Mouse (Mus musculus) small intestine, adult 2 months (tissue): Measurements from ENCODE around the gene Kcnd1. TPM values are rescaled to one million over a fixed set of nuclear protein-coding genes. Genes with fewer than 3 reads are reported as not detected.
"Not testable (repeated sequence)": the region's sequence is repeated elsewhere in the genome, so short reads cannot be mapped to it uniquely, and the experiment has no call there.

Experiments
- H3K27ac ChIP-seq: fragments of 200-500 bp; 2 replicates; pipeline ENCODE4 v1.5.1; 2012; ENCODE audit warnings: low read depth, low read length, control low read depth, inconsistent platforms; ENCODE audit not compliant: insufficient read depth
- H3K27me3 ChIP-seq: fragments of 200-500 bp; 2 replicates; pipeline ENCODE4 v1.6.1; 2012; ENCODE audit warnings: mild to moderate bottlenecking, moderate library complexity, low read length, inconsistent platforms; ENCODE audit not compliant: control insufficient read depth, insufficient read depth
- H3K36me3 ChIP-seq: fragments of 200-500 bp; 2 replicates; pipeline ENCODE4 v1.6.1; 2012; ENCODE audit warnings: mild to moderate bottlenecking, low read length, control low read depth, inconsistent platforms; ENCODE audit not compliant: control insufficient read depth, insufficient read depth
- H3K4me1 ChIP-seq: fragments of 200-500 bp; 2 replicates; pipeline ENCODE4 v1.6.1; 2012; ENCODE audit warnings: low read length, inconsistent platforms, mixed read lengths; ENCODE audit not compliant: control insufficient read depth, insufficient read depth, insufficient read length
- H3K4me3 ChIP-seq: fragments of 200-500 bp; 2 replicates; pipeline ENCODE4 v1.5.1; 2012; ENCODE audit warnings: low read depth, mild to moderate bottlenecking, control low read depth, inconsistent platforms, low read length, moderate library complexity
- CTCF ChIP-seq: fragments of 200-500 bp; IDR thresholded peaks from 2 replicates; pipeline ENCODE4 v1.5.1; 2012; ENCODE audit warnings: low read depth, mild to moderate bottlenecking, control low read depth, inconsistent platforms, low read length, moderate library complexity, mixed read lengths; ENCODE audit not compliant: insufficient replicate concordance, insufficient read length; ENCODE audit errors: extremely low read depth
- POLR2A ChIP-seq: fragments of 200-500 bp; IDR thresholded peaks from 2 replicates; pipeline ENCODE4 v1.6.1; 2012; ENCODE audit warnings: low read depth, mild to moderate bottlenecking, control low read depth, inconsistent platforms, low read length, moderate library complexity
- WGBS: fragments of 180-500 bp; shearing (Covaris S2); methylation state at CpG from one replicate; pipeline ENCODE4 v1.1.7; 2018; 5-methylcytosine and 5-hydroxymethylcytosine counted together
- polyA plus RNA-seq: library from polyadenylated mRNA; depleted of rRNA; stranded (reverse); fragments of >200 nt; gene quantifications from 2 replicates; pipeline ENCODE4 v1.2.3, GENCODE M21; 2012

Gene Kcnd1
- polyA plus RNA-seq, 1 experiment, result 1.3 TPM

DNA sequence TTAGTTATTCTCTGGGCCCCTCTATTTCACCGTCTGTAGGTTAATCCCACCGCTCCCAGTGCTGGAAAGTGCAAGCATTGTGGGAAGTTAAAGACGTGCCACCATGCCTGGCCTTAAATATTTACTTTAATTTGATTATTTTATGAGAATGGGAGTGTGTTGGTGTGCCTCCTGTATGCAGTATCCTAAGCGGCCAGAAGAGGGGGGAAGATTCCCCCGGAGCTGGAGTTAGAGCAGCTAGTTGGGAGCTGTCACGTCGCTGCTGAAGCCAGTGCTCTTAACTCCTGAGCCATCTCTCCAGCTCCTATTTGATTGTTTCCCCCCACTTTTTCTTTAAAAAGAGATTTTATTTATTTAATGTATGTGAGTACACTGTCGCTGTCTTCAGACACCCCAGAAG lies 7.1 kb upstream of the Kcnd1 start:
- H3K4me1 ChIP-seq, H3K4me3 ChIP-seq, H3K27ac ChIP-seq, H3K27me3 ChIP-seq: not testable (repeated sequence)
- TF ChIP-seq CTCF, result peak; percentile 29; the same call in 1 of the 2 replicates
- peaks cover 36% of the 10 kb centered on the region for H3K36me3 ChIP-seq
- 55% methylated on average over 8 of the region's 8 CpGs for WGBS

DNA sequence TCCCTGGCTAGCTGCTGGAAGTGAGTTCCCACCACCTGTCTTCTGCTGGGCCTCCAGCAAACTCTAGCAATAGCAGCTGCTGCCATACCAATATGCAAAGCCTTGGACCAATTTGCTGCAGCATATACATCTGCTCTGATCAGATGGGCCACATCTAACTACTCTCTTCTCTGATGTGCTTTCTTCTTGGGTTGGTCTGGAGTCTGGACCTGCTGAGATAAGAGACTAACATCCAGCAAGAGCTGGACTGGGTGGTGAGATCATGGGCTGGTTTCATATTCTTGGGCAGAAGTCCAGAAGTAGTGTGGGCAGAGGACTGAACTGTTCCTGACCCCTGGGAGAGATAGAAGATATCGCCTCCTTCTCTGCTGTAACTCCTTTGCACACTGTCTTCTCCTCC lies 15.1 kb downstream of the Kcnd1 start:
- 43% methylated on average over 1 of the region's 1 CpGs for WGBS
- Histone ChIP-seq H3K36me3 (no peaks in the 10 kb centered on the region), H3K27me3 (no peaks in the 10 kb centered on the region), H3K4me3 (no peak overlapping the region), H3K4me1 (no peaks in the 10 kb centered on the region), H3K27ac (no peak overlapping the region)
- no peak for TF ChIP-seq CTCF
- TF ChIP-seq POLR2A, result no peak

DNA sequence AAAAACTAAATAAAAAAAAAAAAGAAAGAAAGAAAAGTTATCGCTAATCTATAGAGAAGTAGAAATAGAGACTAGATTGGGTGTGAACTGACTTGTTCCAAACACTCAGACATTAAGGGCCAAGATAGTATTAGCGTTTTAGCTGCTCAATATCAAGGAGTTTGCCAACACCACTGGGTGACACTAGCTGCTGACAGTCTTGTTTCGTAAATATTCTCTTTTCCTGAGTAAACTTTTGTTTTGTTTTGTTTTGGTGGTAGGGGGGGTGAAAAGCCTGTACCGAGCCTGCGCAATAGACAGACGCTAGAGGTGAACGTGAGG lies 18.7 kb downstream of the Kcnd1 start:
- Histone ChIP-seq H3K4me3 (no peak overlapping the region), H3K4me1 (peaks cover 7% of the 10 kb centered on the region; the same call in 1 of the 2 replicates), H3K36me3 (peaks cover 2% of the 10 kb centered on the region; the same call in 1 of the 2 replicates), H3K27ac (peak overlapping the region; percentile 62; the same call in 1 of the 2 replicates), H3K27me3 (no peaks in the 10 kb centered on the region)
- WGBS, result 13% methylated on average over 7 of the region's 7 CpGs
- TF ChIP-seq POLR2A, result no peak
- no peak for TF ChIP-seq CTCF

DNA sequence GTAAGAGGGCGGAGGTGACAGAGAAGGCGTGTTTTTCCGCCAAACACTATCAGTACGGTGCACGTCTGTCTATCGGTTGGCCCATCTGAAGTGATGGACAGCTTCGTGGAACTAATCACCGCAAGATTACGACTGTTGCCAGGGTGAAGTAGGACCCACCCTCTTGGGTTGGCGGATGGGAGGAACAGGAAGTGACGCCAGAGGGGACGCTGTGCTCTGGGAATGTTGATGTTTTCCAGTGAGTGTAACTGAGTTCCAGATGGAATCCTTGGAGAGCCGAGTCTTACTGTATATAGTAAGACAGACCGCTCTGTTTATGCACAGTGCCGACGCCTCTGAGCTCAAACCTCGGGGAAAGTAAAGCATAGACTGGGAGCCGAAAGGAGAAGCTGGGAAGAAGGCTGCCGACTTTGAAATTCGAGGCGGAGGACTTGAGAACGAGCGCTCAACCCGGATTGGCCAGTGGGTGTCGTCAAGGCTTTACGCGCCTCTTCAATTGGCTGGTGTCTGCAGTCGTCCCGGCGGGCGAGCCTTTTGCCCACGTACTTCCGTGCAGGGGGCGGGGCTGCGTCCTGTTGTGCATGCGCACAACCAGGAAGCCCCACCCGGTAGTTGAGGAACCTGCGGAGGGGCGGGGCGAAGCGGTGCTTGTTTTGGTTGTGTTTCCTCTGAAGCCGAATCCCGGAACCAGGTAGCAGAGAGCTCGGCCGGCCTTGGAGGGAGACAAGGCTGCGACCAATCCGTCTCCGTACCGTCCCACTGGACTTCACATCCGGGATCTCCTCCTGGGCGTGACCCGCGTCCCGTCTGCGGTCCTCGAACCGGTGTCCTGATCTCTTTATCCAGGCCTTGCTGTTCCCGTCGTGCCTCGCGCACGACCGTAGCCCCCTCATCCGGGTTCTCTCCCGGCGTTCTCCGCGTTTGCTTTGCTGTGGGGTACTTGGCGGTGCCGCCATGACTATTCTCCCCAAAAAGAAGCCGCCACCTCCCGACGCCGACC lies 19.4 kb downstream of the Kcnd1 start, which contains the start of gene Otud5:
Gene Otud5, plus strand, starts transcription at position 202 of the 1,000 bp plus-strand sequence.
- Histone ChIP-seq H3K27me3 (no peaks in the 10 kb centered on the region), H3K4me1 (peaks cover 7% of the 10 kb centered on the region; the same call in 1 of the 2 replicates), H3K4me3 (peak within 1 kb of the TSS; percentile 84), H3K27ac (peak within 1 kb of the TSS; percentile 93), H3K36me3 (peaks cover 2% of the 10 kb centered on the region; the same call in 1 of the 2 replicates)
- TF ChIP-seq POLR2A (0 out of 2 replicates have a peak, but pooled peaks have one; percentile 28), CTCF (no peak)
- WGBS, result 13% methylated on average over 74 of the region's 74 CpGs

DNA sequence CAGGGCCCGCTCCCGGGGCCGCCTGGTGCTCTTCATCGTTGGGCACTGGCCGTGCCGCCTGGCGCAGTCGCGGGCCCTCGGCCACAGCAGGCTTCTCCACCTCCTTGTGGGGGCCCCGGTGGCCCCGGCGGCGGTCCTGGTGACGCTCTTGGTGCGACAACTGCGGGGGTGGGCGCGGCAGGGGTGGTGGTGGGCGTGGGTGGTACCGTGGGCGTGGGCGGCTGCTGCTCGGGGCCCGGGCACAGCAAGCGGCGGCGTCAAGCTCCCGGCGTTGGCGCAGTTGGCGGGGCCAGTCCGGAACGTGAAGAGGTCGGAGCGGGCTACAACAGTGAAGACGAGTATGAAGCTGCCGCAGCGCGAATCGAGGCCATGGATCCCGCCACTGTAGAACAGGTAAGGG lies 20.2 kb downstream of the Kcnd1 start:
- peak overlapping the region; percentile 93 for H3K27ac ChIP-seq
- WGBS, result 13% methylated on average over 42 of the region's 42 CpGs
- no peaks in the 10 kb centered on the region for H3K27me3 ChIP-seq

DNA sequence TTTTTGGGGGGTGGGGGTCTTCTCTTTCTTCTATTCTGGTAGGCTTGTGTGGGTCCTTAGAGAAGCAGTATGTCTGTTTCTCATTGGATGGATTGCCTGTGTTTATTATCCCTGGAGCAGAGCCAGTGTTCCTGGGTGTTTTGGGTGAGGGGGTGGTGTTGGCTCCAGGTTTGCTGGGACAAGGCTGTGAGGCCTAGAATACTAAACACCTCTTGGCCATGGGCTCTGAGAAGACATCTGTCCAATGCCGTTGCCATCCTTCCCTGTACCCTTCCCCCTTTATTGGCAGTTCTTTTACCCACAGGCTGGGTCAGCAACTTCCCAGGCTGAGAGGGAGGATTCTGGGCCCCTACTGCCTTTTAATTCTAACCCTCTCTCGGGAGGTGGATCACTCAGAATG lies 25.8 kb downstream of the Kcnd1 start:
- Histone ChIP-seq H3K27me3 (no peaks in the 10 kb centered on the region), H3K4me3 (no peak overlapping the region), H3K36me3 (peaks cover 6% of the 10 kb centered on the region; the same call in 1 of the 2 replicates), H3K4me1 (peaks cover 7% of the 10 kb centered on the region; the same call in 1 of the 2 replicates), H3K27ac (no peak overlapping the region)
- no peak for TF ChIP-seq POLR2A
- no peak for TF ChIP-seq CTCF
- 79% methylated on average over 2 of the region's 2 CpGs for WGBS

More for the DNA sequence above, 20.2 kb downstream of the Kcnd1 start:
- peaks cover 7% of the 10 kb centered on the region; the same call in 1 of the 2 replicates for H3K4me1 ChIP-seq
- H3K36me3 ChIP-seq, result peaks cover 2% of the 10 kb centered on the region; the same call in 1 of the 2 replicates
- H3K4me3 ChIP-seq, result peak overlapping the region; percentile 84
- TF ChIP-seq CTCF, result no peak

DNA sequence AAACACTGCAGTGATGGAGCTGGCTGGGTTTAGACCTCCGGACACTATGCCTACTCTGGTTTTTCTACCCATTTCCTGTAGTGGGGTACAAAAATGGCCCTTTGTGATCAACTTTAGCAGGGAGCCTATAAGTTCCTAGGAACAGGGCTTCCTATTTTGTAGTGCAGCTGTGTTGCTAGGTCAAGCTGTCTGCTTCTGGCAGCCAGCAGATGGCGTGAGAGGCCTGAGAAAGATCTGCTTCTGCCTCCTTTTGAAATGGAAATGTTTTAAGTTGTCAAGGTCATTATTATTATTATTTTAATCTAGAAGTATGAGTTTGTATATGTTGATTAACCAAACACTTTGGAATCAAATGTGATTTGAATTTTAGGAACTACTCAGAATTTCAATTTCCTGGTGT lies 32.5 kb downstream of the Kcnd1 start:
- H3K27ac ChIP-seq, result no peak overlapping the region
- WGBS, result 25% methylated on average over 2 of the region's 2 CpGs
- H3K36me3 ChIP-seq, result peaks cover 8% of the 10 kb centered on the region
- H3K4me3 ChIP-seq, result no peak overlapping the region
- no peaks in the 10 kb centered on the region for H3K27me3 ChIP-seq
- TF ChIP-seq CTCF (peak; percentile 59; the same call in 1 of the 2 replicates), POLR2A (no peak)
- H3K4me1 ChIP-seq, result no peaks in the 10 kb centered on the region
